Mouse (Mus musculus) spleen, postnatal 14 days (tissue): ENCODE results near the gene Gm14409.
"Not testable (repeated sequence)": the region's sequence is repeated elsewhere in the genome, so short reads cannot be mapped to it uniquely, and the experiment has no call there.

Source experiments
- DNase-seq, 2 experiments: peaks; one replicate each; pipeline ENCODE4 v3.0.0; 2021 to 2022; ENCODE audit warnings: low spot score in 2 of 2

The Gm14409 gene

GRCm38 (mm10) chr2:177266936-177267335 lies at the start of gene Gm14409:
Gene Gm14409 (minus strand): TSS chr2:177267036.
- DNase-seq = not testable (repeated sequence)

- not testable (repeated sequence) for DNase-seq
Measured at GRCm38 (mm10) chr2:177309627-177310026, 42.8 kb upstream of the Gm14409 start.

GRCm38 (mm10) chr2:177304980-177305379 lies 38.1 kb upstream of the Gm14409 start:
- DNase-seq = not testable (repeated sequence)

- not testable (repeated sequence) for DNase-seq
Measured at GRCm38 (mm10) chr2:177283701-177284100, 16.9 kb upstream of the Gm14409 start.

- not testable (repeated sequence) for DNase-seq
Measured at GRCm38 (mm10) chr2:177277754-177278153, 10.9 kb upstream of the Gm14409 start.

- not testable (repeated sequence) for DNase-seq
Measured at GRCm38 (mm10) chr2:177272237-177272636, 5.4 kb upstream of the Gm14409 start.

- not testable (repeated sequence) for DNase-seq
Measured at GRCm38 (mm10) chr2:177247449-177247848, 19.4 kb downstream of the Gm14409 start.

- DNase-seq = not testable (repeated sequence)
Measured at GRCm38 (mm10) chr2:177230461-177230860, 36.4 kb downstream of the Gm14409 start.
